Mouse (Mus musculus) heart, embryonic 15.5 days (tissue): Measurements from ENCODE around the gene Ptafr. TPM values are rescaled to one million over a fixed set of nuclear protein-coding genes. Genes with fewer than 3 reads are reported as not detected.

Experiments
- ATAC-seq: fragments of 200-750 bp; cut with Nextera tagmentation; replicated peaks from 2 replicates; pipeline ENCODE4 v1.8.0; 2017; ENCODE audit warnings: low read depth, moderate TSS enrichment; ENCODE audit not compliant: insufficient number of reproducible peaks, insufficient read depth, low FRiP score
- H3K27ac ChIP-seq: fragments of 300-500 bp; sonication (generic); 2 replicates; pipeline ENCODE4 v1.5.1; 2015; ENCODE audit warnings: mild to moderate bottlenecking, inconsistent platforms
- H3K27me3 ChIP-seq: fragments of 300-500 bp; sonication (generic); 2 replicates; pipeline ENCODE4 v1.6.1; 2015; ENCODE audit warnings: inconsistent platforms
- H3K36me3 ChIP-seq: fragments of 300-500 bp; sonication (generic); 2 replicates; pipeline ENCODE4 v1.6.1; 2015; ENCODE audit warnings: mild to moderate bottlenecking, inconsistent platforms
- H3K4me1 ChIP-seq: fragments of 300-500 bp; sonication (generic); replicated peaks from 2 replicates; pipeline ENCODE4 v1.6.1; 2015; ENCODE audit warnings: inconsistent platforms
- H3K4me2 ChIP-seq: fragments of 300-500 bp; sonication (generic); 2 replicates; pipeline ENCODE4 v1.6.1; 2015; ENCODE audit warnings: inconsistent platforms, mild to moderate bottlenecking, moderate library complexity
- H3K4me3 ChIP-seq: fragments of 300-500 bp; sonication (generic); 2 replicates; pipeline ENCODE4 v1.5.1; 2015; ENCODE audit warnings: mild to moderate bottlenecking, inconsistent platforms
- H3K9ac ChIP-seq: fragments of 300-500 bp; sonication (generic); 2 replicates; pipeline ENCODE4 v1.6.1; 2015; ENCODE audit warnings: mild to moderate bottlenecking, inconsistent platforms
- H3K9me3 ChIP-seq: fragments of 300-500 bp; sonication (generic); replicated peaks from 2 replicates; pipeline ENCODE4 v1.6.1; 2016; ENCODE audit warnings: inconsistent platforms
- WGBS: fragments of 180-500 bp; shearing (Covaris S2); methylation state at CpG from one replicate; pipeline ENCODE4 v1.1.7; 2015; ENCODE audit warnings: mixed read lengths; 5-methylcytosine and 5-hydroxymethylcytosine counted together
- polyA plus RNA-seq: library from polyadenylated mRNA; unstranded; fragments of >200 nt; fragmentation: Nextera tagmentation; extraction: Ambion mirVana; gene quantifications from 2 replicates; pipeline ENCODE4 v1.2.1, GENCODE M21; 2015

Ptafr gene
- polyA plus RNA-seq = 0.77 and 0.95 TPM in 2 replicates

- Histone ChIP-seq H3K4me1 (peaks cover 5% of the 10 kb centered on the region), H3K4me3 (no peak within 1 kb of the TSS), H3K9me3 (no peaks in the 10 kb centered on the region), H3K27ac (no peak within 1 kb of the TSS), H3K4me2 (0 out of 2 replicates have a peak within 1 kb of the TSS, but pooled peaks have one; percentile 4), H3K36me3 (no peaks in the 10 kb centered on the region), H3K9ac (no peak within 1 kb of the TSS), H3K27me3 (no peaks in the 10 kb centered on the region)
- 29% methylated on average over 4 of the region's 4 CpGs for WGBS
- 0 out of 2 replicates have a peak, but pooled peaks have one; percentile 20 for ATAC-seq
Observed at GRCm38 (mm10) chr4:132563965-132564364, at the start of gene Ptafr. Gene Ptafr (plus strand): TSS chr4:132564067.

- Histone ChIP-seq H3K4me3 (peak overlapping the region; percentile 52), H3K9me3 (no peaks in the 10 kb centered on the region), H3K36me3 (no peaks in the 10 kb centered on the region), H3K27me3 (no peaks in the 10 kb centered on the region), H3K9ac (peak overlapping the region; percentile 47), H3K27ac (peak overlapping the region; percentile 84), H3K4me1 (peaks cover 24% of the 10 kb centered on the region), H3K4me2 (peak overlapping the region; percentile 86)
- 2% methylated on average over 21 of the region's 21 CpGs for WGBS
- 0 out of 2 replicates have a peak, but pooled peaks have one; percentile 9 for ATAC-seq
Observed at GRCm38 (mm10) chr4:132514555-132515135, 49.2 kb upstream of the Ptafr start.

- no peaks in the 10 kb centered on the region for H3K27me3 ChIP-seq
- H3K4me2 ChIP-seq = peak overlapping the region; percentile 86
- H3K4me3 ChIP-seq = peak overlapping the region; percentile 52
- WGBS = 17% methylated on average over 22 of the region's 22 CpGs
- H3K9me3 ChIP-seq = no peaks in the 10 kb centered on the region
- peaks cover 23% of the 10 kb centered on the region for H3K4me1 ChIP-seq
- peak; percentile 92 for ATAC-seq
- H3K9ac ChIP-seq = peak overlapping the region; percentile 47
- H3K36me3 ChIP-seq = no peaks in the 10 kb centered on the region
- peak overlapping the region; percentile 84 for H3K27ac ChIP-seq
Observed at GRCm38 (mm10) chr4:132515369-132516155, 48.3 kb upstream of the Ptafr start.

GRCm38 (mm10) chr4:132518066-132518465 lies 45.8 kb upstream of the Ptafr start:
- Histone ChIP-seq H3K9me3 (no peaks in the 10 kb centered on the region), H3K9ac (no peak overlapping the region), H3K4me2 (no peak overlapping the region), H3K4me3 (no peak overlapping the region), H3K27me3 (no peaks in the 10 kb centered on the region), H3K4me1 (peaks cover 18% of the 10 kb centered on the region; the same call in 1 of the 2 replicates), H3K36me3 (no peaks in the 10 kb centered on the region), H3K27ac (no peak overlapping the region)
- ATAC-seq = no peak
- WGBS = 69% methylated on average over 8 of the region's 8 CpGs

GRCm38 (mm10) chr4:132519188-132519587 lies 44.7 kb upstream of the Ptafr start:
- Histone ChIP-seq H3K4me1 (peaks cover 12% of the 10 kb centered on the region), H3K9me3 (no peaks in the 10 kb centered on the region), H3K4me3 (no peak overlapping the region), H3K9ac (no peak overlapping the region), H3K4me2 (no peak overlapping the region), H3K27ac (no peak overlapping the region), H3K36me3 (no peaks in the 10 kb centered on the region), H3K27me3 (no peaks in the 10 kb centered on the region)
- no peak for ATAC-seq
- WGBS = 90% methylated on average over 3 of the region's 3 CpGs

GRCm38 (mm10) chr4:132524321-132524741 lies 39.5 kb upstream of the Ptafr start:
- Histone ChIP-seq H3K36me3 (peaks cover under 1% of the 10 kb centered on the region; the same call in 1 of the 2 replicates), H3K4me3 (no peak overlapping the region), H3K27ac (peak overlapping the region; percentile 55), H3K4me1 (peaks cover 13% of the 10 kb centered on the region), H3K9ac (no peak overlapping the region), H3K4me2 (no peak overlapping the region), H3K9me3 (no peaks in the 10 kb centered on the region), H3K27me3 (no peaks in the 10 kb centered on the region)
- ATAC-seq = no peak
- WGBS = 21% methylated on average over 11 of the region's 11 CpGs

- H3K4me3 ChIP-seq = no peak overlapping the region
- no peak overlapping the region for H3K9ac ChIP-seq
- peak overlapping the region; percentile 55 for H3K27ac ChIP-seq
- no peak overlapping the region for H3K4me2 ChIP-seq
- H3K27me3 ChIP-seq = no peaks in the 10 kb centered on the region
- 48% methylated on average over 6 of the region's 6 CpGs for WGBS
- H3K4me1 ChIP-seq = peaks cover 13% of the 10 kb centered on the region
- H3K9me3 ChIP-seq = no peaks in the 10 kb centered on the region
- peaks cover 4% of the 10 kb centered on the region; the same call in 1 of the 2 replicates for H3K36me3 ChIP-seq
- ATAC-seq = no peak
Observed at GRCm38 (mm10) chr4:132524808-132525207, 39.1 kb upstream of the Ptafr start.

GRCm38 (mm10) chr4:132526678-132527077 lies 37.2 kb upstream of the Ptafr start:
- H3K27ac ChIP-seq = no peak overlapping the region
- H3K9ac ChIP-seq = no peak overlapping the region
- H3K4me2 ChIP-seq = no peak overlapping the region
- peaks cover 17% of the 10 kb centered on the region for H3K4me1 ChIP-seq
- WGBS = 51% methylated on average over 2 of the region's 2 CpGs
- no peaks in the 10 kb centered on the region for H3K27me3 ChIP-seq
- peaks cover 19% of the 10 kb centered on the region for H3K36me3 ChIP-seq
- ATAC-seq = no peak
- H3K4me3 ChIP-seq = no peak overlapping the region
- no peaks in the 10 kb centered on the region for H3K9me3 ChIP-seq

- no peaks in the 10 kb centered on the region for H3K9me3 ChIP-seq
- peaks cover 19% of the 10 kb centered on the region for H3K36me3 ChIP-seq
- 86% methylated on average over 8 of the region's 8 CpGs for WGBS
- H3K4me1 ChIP-seq = peaks cover 25% of the 10 kb centered on the region
- H3K9ac ChIP-seq = no peak overlapping the region
- no peak overlapping the region for H3K4me3 ChIP-seq
- H3K27ac ChIP-seq = no peak overlapping the region
- H3K4me2 ChIP-seq = no peak overlapping the region
- ATAC-seq = no peak
- no peaks in the 10 kb centered on the region for H3K27me3 ChIP-seq
Observed at GRCm38 (mm10) chr4:132527917-132528522, 35.8 kb upstream of the Ptafr start.

GRCm38 (mm10) chr4:132529344-132529743 lies 34.5 kb upstream of the Ptafr start:
- Histone ChIP-seq H3K4me2 (no peak overlapping the region), H3K36me3 (peaks cover 19% of the 10 kb centered on the region), H3K27ac (no peak overlapping the region), H3K4me1 (peaks cover 27% of the 10 kb centered on the region), H3K4me3 (no peak overlapping the region), H3K9ac (no peak overlapping the region), H3K9me3 (no peaks in the 10 kb centered on the region), H3K27me3 (no peaks in the 10 kb centered on the region)
- WGBS = 72% methylated on average over 4 of the region's 4 CpGs
- ATAC-seq = no peak

- Histone ChIP-seq H3K9ac (no peak overlapping the region), H3K27ac (no peak overlapping the region), H3K4me1 (peaks cover 22% of the 10 kb centered on the region), H3K4me3 (no peak overlapping the region), H3K4me2 (no peak overlapping the region), H3K36me3 (peaks cover 19% of the 10 kb centered on the region), H3K9me3 (no peaks in the 10 kb centered on the region), H3K27me3 (no peaks in the 10 kb centered on the region)
- WGBS = 92% methylated on average over 20 of the region's 20 CpGs
- ATAC-seq = no peak
Observed at GRCm38 (mm10) chr4:132530033-132530804, 33.6 kb upstream of the Ptafr start.
